Mouse (Mus musculus): ENCODE measurements around the gene Sept7.

- TF ChIP-seq MAZ (IDR thresholded peaks at IDR 0.05; ENCODE audit: low read depth, low read length) (no peak), POLR2A (IDR thresholded peaks at IDR 0.05; ENCODE audit: low read depth, low read length) (no peak), JUN (IDR thresholded peaks at IDR 0.05; ENCODE audit: insufficient read depth, low read depth, low read length) (no peak), ZC3H11A (IDR thresholded peaks at IDR 0.05; ENCODE audit: low read depth, low read length) (no peak), MAFK (IDR thresholded peaks at IDR 0.05; ENCODE audit: insufficient replicate concordance, low read length) (no peak), ETS1 (conservative IDR thresholded peaks at IDR 0.05; ENCODE audit: low read depth, low read length) (no peak), CTCF (conservative IDR thresholded peaks at IDR 0.05 in 1 of 2, IDR thresholded peaks at IDR 0.05 in 1 of 2; ENCODE audit: low read depth in 2 of 2, low read length in 2 of 2) (no peak), CHD2 (IDR thresholded peaks at IDR 0.05; ENCODE audit: low read length) (no peak), E2F4 (IDR thresholded peaks at IDR 0.05; ENCODE audit: insufficient replicate concordance, low read depth, low read length) (no peak), EP300 (IDR thresholded peaks at IDR 0.05; ENCODE audit: low read length) (no peak)
Measured at GRCm38 (mm10) chr9:25340412-25340811, 88.2 kb downstream of the Sept7 start.
